Mouse (Mus musculus) olfactory bulb, adult 2 months (tissue): Measurements from ENCODE around the gene Enpp6. TPM values are rescaled to one million over a fixed set of nuclear protein-coding genes. Genes with fewer than 3 reads are reported as not detected.

Experiments used
- H3K27ac ChIP-seq: fragments of 200-500 bp; 2 replicates; pipeline ENCODE4 v1.5.1; 2012; ENCODE audit warnings: low read depth, low read length; ENCODE audit not compliant: insufficient read depth
- H3K4me1 ChIP-seq: fragments of 200-500 bp; 2 replicates; pipeline ENCODE4 v1.6.1; 2012; ENCODE audit warnings: low read length; ENCODE audit not compliant: control insufficient read depth, insufficient read depth
- H3K4me3 ChIP-seq: fragments of 200-500 bp; 2 replicates; pipeline ENCODE4 v1.5.1; 2012; ENCODE audit warnings: mild to moderate bottlenecking, low read depth, low read length, moderate library complexity; ENCODE audit not compliant: insufficient read depth
- CTCF ChIP-seq: fragments of 200-500 bp; IDR thresholded peaks from 2 replicates; pipeline ENCODE4 v1.5.1; 2012; ENCODE audit warnings: low read depth, mild to moderate bottlenecking, low read length, moderate library complexity; ENCODE audit not compliant: insufficient read depth
- POLR2A ChIP-seq: fragments of 200-500 bp; IDR thresholded peaks from 2 replicates; pipeline ENCODE4 v1.6.1; 2012; ENCODE audit warnings: mild to moderate bottlenecking, low read depth, low read length, moderate library complexity; ENCODE audit not compliant: insufficient read depth
- WGBS: fragments of 180-500 bp; shearing (Covaris S2); methylation state at CpG from one replicate; pipeline ENCODE4 v1.1.7; 2018; 5-methylcytosine and 5-hydroxymethylcytosine counted together
- polyA plus RNA-seq: library from polyadenylated mRNA; stranded (reverse); fragments of >200 nt; gene quantifications from 2 replicates; pipeline ENCODE4 v1.2.4, GENCODE M21; 2012; ENCODE audit warnings: low replicate concordance; ENCODE audit not compliant: missing spikeins, insufficient read depth, insufficient read length

The Enpp6 gene
- not detected in 2 replicates for polyA plus RNA-seq

DNA sequence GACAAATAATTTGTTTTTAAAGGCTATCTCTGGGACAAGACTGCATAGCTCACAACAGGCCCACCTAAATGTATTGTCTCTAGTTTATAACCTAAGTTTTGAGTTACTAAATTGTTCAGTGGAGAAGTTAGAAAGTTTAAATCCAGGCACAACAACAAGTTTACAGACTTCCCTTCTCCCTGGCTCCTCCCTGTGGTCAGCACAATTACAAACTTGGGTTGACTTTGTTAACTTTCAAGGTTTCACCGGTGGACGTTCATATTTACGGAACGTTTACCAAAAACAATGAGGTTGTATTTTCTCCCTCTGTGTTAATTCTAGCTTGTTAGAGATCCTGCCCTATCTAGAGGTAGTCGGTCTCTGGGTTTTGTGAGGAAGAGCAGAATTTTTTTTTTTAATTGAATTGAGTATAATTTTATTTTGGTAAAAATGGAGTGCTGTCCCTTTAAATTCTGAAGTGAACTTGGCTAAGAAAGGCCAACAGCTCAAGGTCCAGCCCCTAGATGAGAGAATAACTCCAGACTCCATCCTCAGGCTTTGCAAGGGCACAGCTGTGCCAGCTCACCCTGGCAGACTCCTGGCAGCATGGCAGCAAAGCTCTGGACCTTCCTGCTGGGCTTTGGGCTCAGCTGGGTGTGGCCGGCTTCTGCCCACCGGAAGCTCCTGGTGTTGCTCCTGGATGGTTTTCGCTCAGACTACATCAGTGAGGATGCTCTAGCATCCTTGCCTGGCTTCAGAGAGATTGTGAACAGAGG lies at the start of gene Enpp6:
TSS of gene Enpp6 (plus strand) at position 502 of the 755 bp plus-strand sequence.
- Histone ChIP-seq H3K4me3 (no peak within 1 kb of the TSS), H3K4me1 (no peaks in the 10 kb centered on the region), H3K27ac (no peak within 1 kb of the TSS)
- WGBS = 78% methylated on average over 8 of the region's 8 CpGs
- TF ChIP-seq CTCF (no peak), POLR2A (no peak)

DNA sequence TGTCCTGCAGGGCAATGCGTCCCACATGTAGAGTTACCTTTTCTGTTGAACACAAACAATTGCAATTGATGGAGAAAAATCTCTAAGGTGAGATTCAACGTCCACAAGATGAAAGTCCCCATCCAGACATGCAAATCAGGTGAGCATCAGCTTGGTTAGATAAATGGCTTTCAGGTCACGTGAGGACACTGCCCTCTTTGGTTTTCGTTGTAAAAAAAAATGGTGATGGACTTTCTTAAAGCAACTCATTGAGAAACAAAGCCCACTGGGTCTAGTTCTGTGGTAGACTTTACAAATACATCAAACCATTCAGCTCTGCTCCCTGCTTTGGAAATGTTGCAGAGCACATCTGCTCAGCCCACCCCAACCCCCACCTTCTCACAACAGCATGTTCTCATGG lies 48.5 kb upstream of the Enpp6 start:
- 89% methylated on average over 4 of the region's 4 CpGs for WGBS
- Histone ChIP-seq H3K27ac (no peak overlapping the region), H3K4me1 (peaks cover 13% of the 10 kb centered on the region), H3K4me3 (no peak overlapping the region)
- TF ChIP-seq CTCF (no peak), POLR2A (no peak)

DNA sequence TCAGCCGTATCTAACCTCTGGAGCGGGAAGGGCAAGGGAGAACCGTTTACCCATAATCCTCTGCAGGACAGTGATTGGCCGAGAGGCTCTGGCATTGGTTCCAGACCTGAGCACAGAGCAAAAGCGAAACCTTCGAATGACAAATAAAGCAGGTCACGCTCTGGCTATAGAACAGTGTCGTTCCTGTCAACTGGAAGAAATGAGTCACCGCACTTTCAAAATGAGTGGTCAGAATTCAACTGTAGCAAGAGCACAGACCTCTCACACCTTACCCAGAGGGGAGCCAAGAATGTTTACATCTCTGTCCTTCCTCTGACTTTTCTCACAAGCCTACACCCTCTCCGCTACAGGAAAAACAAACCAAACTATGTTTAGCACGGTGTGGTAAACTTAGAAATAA lies 45.4 kb upstream of the Enpp6 start:
- Histone ChIP-seq H3K4me1 (peaks cover 8% of the 10 kb centered on the region; the same call in 1 of the 2 replicates), H3K4me3 (no peak overlapping the region), H3K27ac (no peak overlapping the region)
- TF ChIP-seq POLR2A = no peak
- TF ChIP-seq CTCF = no peak
- 65% methylated on average over 11 of the region's 11 CpGs for WGBS

DNA sequence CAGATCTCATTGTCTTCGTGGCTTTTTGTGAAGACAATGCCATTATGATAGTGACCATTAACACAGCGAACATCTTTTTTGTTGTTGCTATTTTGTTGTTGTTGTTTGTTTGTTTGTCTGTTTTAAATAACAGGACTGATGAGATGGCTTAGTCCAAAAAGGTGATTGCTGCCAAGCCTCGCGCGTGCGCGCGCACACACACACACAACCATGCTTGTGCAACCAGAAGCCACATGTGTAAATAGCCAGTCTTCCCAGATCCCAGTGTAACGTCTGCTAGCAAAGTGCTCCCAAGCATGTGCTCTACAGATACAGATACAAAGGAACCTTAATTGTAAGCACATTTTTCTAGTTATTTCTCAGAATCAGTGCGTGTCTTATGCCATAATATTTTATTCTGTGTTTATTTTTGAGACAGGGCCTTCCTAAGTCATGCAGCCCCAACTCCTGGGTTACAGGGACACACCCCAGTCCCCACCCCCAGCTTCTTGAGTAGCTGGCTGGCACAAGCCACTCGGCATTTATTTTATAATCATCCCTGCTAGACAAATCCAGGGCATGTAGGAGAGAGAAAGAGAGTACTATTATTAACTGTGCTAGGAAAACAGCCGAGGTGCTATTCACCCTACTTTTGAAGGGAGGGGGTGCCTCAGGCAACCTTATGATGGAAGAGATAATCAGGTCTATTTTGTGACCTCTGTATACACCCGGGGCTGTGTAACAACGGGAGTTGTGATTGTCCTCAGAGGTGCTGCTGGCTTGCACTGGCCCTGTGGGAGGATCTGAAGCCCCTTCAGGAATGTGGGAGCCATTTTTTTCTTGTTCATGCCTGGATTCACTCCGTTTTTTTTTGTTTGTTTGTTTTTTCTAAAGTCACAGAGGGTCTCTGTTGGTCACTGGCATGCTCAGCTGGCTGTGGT lies 44.7 kb upstream of the Enpp6 start:
- WGBS = 54% methylated on average over 15 of the region's 15 CpGs
- no peak overlapping the region for H3K27ac ChIP-seq
- peaks cover 8% of the 10 kb centered on the region; the same call in 1 of the 2 replicates for H3K4me1 ChIP-seq
- TF ChIP-seq POLR2A = no peak
- TF ChIP-seq CTCF = no peak
- H3K4me3 ChIP-seq = no peak overlapping the region

DNA sequence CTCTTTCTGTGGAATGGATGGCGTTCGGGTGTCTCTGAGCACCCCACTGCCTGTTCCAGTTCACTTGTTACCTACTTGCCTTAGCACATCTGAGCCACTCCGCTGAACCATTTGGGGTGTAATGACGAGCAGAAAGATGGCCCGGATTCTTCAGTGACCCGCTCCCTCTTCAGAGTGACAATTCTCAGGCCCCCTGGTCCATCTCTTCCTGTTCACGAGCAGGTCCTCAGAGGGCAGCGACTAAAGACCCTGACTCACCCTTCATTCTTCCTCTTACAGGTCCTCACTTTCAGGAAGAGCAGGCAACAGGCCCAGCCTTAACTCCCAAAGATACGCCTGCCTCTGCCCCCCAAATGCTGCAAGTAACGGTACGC lies 44.0 kb upstream of the Enpp6 start:
- Histone ChIP-seq H3K4me1 (peaks cover 9% of the 10 kb centered on the region; the same call in 1 of the 2 replicates), H3K27ac (no peak overlapping the region), H3K4me3 (no peak overlapping the region)
- TF ChIP-seq POLR2A = no peak
- TF ChIP-seq CTCF = no peak
- WGBS = 89% methylated on average over 11 of the region's 11 CpGs

DNA sequence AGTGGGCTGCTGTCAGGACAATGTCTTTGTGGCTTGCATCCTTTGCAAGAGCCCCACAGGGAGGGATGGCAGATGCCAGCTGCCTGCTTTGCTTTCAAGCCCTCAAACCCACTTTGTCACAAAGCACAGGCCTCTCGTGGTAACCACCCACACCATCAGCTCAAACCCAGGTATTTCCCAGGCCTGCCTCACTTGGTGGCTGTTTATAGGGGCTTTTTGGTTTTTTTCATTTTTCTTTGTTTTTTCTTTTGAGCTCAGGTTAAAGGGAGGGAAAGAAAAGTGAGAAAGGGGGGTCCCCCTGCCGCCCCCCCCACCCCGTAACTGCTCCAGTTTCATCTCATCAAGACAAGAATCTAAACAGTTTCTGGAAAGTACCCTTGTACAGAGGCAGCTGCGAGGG lies 43.4 kb upstream of the Enpp6 start:
- TF ChIP-seq POLR2A (no peak), CTCF (no peak)
- Histone ChIP-seq H3K27ac (no peak overlapping the region), H3K4me3 (no peak overlapping the region), H3K4me1 (peaks cover 13% of the 10 kb centered on the region; the same call in 1 of the 2 replicates)
- 71% methylated on average over 4 of the region's 4 CpGs for WGBS

DNA sequence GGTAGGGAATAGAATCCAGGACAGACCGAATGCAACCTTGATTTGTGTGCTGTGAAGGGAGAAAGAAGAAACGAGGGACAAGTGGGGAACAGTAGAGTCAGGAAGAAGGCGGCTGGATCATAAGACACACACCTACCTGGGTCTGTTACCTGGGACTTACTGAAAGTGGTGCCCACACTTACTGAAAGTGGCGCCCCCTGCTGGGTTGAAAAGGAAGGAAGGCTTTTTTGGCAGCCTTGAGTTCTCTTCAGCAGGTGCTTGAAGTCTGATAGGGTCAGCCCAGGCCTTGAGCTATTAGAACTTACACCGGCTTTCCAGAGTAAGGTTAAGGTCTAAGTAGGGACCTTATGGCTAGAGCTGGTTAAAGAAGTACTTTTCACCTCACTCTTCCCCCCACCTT lies 40.5 kb upstream of the Enpp6 start:
- no peak for TF ChIP-seq POLR2A
- H3K4me3 ChIP-seq = no peak overlapping the region
- 78% methylated on average over 5 of the region's 5 CpGs for WGBS
- H3K4me1 ChIP-seq = peaks cover 16% of the 10 kb centered on the region; the same call in 1 of the 2 replicates
- H3K27ac ChIP-seq = no peak overlapping the region

DNA sequence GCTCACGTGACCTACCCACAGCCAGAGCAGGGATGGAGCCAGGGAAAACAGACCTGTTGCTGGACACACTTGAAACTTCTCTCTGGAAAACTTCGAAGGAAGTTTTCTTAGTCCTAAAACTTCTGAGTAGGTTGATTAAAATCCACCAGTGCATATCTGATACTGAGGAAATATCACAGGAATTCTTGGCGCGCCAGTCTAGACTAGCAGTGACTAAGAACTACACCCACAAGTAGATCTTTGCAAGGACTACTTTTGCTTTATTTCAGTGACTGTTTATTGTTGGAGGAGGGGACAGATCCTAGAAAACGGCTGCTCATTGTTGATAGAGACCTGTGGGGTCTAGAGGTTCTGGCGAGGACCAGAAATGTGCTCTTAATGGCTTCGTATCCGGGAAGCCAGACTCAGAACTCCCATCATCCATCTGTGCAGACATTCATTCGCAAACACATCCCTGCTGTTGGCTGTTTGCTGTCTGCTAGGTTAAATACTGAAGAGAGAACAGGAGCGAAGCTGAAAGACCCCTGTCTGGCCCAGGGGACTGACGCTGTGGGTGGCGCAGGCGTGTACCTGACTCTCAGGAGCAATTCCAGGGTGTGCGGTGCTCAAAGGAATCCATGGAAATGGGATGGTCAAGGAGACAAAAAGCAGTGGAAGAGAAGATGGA lies 38.5 kb upstream of the Enpp6 start:
- H3K27ac ChIP-seq = no peak overlapping the region
- H3K4me1 ChIP-seq = peaks cover 8% of the 10 kb centered on the region; the same call in 1 of the 2 replicates
- H3K4me3 ChIP-seq = no peak overlapping the region
- WGBS = 74% methylated on average over 14 of the region's 14 CpGs
- no peak for TF ChIP-seq POLR2A
- no peak for TF ChIP-seq CTCF

DNA sequence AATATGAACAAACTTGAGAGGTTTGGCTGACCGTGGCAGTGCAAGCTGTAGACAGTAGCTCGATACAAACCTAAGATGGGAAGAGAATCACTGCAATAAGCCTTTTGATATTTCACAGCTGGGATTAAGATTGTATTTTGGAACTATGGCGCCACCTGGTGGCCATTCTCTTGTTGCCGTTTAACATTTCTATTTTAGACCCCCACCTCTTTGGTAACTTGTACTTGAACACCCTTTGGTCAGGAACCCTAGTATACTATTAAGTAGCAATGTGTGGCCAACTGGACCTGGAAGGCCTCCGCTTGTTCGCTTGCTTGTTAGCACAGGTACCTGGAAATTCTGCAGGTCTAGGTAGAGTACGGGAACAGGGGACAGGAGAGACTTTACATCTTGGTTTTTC lies 33.2 kb upstream of the Enpp6 start:
- TF ChIP-seq CTCF = no peak
- no peak for TF ChIP-seq POLR2A
- 16% methylated on average over 7 of the region's 7 CpGs for WGBS
- Histone ChIP-seq H3K4me3 (no peak overlapping the region), H3K4me1 (peaks cover 1% of the 10 kb centered on the region; the same call in 1 of the 2 replicates), H3K27ac (no peak overlapping the region)
